ENCODE assay signal across 27 mouse cellular contexts in the genomic region with DNA sequence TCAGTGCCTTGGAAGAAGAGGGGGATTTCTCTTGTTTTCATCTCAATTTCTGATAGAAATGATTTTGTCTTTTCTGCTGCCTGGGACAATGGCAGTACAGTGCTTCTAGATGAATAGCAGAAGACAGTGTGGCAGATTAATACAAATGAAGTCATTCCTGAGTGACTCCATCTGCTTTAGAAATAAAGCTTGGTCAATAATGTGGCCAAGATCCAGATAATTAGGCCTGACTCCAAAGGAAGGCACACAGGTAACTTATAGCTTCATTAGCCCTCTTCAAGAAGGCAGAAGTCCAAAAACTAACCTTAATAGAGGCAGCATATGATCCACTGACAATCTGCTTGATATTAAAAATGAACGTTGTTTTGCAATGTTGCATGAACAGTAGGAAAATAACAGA.
A peak's percentile ranks its signal among the peaks of the same experiment; 100 is the strongest.
DNase-seq lines count a peak whose midpoint lies in the region; ATAC-seq and TF ChIP-seq lines count a peak whose summit lies in the region.
"Had no signal": no experiment of that assay in that cellular context is flagged by ENCODE, and none has a peak within 500 bp of the region (broad histone marks: within the 10 kb centered on the region; RNA-seq: fewer than 3 reads in every experiment).

No protein-coding gene starts in this region.

- ATAC-seq in forebrain, embryonic 14.5 days, result 0 out of 2 replicates have a peak, but pooled peaks have one; percentile 13
- no peak for ATAC-seq in forebrain, embryonic 15.5 days (replicated peaks)
- 0 out of 2 replicates have a peak, but pooled peaks have one; percentile 23 for ATAC-seq in hindbrain, embryonic 15.5 days (ENCODE audit: low FRiP score, low read depth)
- no peak for ATAC-seq in hindbrain, postnatal 0 days
- ATAC-seq: forebrain, embryonic 16.5 days; intestine, postnatal 0 days; Patski had no signal

- no peak overlapping the region for H3K9ac ChIP-seq in forebrain, embryonic 14.5 days (ENCODE audit: low read length)
- H3K9ac ChIP-seq in forebrain, embryonic 15.5 days (replicated peaks), result no peak overlapping the region
- H3K9ac ChIP-seq in hindbrain, embryonic 15.5 days, result no peak overlapping the region
- no peak overlapping the region for H3K9ac ChIP-seq in hindbrain, postnatal 0 days (replicated peaks; ENCODE audit: low read length)
- H3K9ac ChIP-seq: embryonic facial prominence, embryonic 13.5 days; heart, embryonic 12.5 days; heart, embryonic 15.5 days had no signal

- no peaks in the 10 kb centered on the region for H3K36me3 ChIP-seq in forebrain, embryonic 14.5 days (ENCODE audit: control insufficient read depth, insufficient read depth, low read length)
- H3K36me3 ChIP-seq in forebrain, embryonic 15.5 days, result no peaks in the 10 kb centered on the region
- no peaks in the 10 kb centered on the region for H3K36me3 ChIP-seq in hindbrain, embryonic 15.5 days
- no peaks in the 10 kb centered on the region for H3K36me3 ChIP-seq in hindbrain, embryonic 10.5 days
- no peaks in the 10 kb centered on the region for H3K36me3 ChIP-seq in hindbrain, postnatal 0 days (ENCODE audit: insufficient read depth, low read length)
- H3K36me3 ChIP-seq: embryonic facial prominence, embryonic 10.5 days; embryonic facial prominence, embryonic 13.5 days; G1E; heart, embryonic 12.5 days; heart, embryonic 15.5 days had no signal

- no peak for TF ChIP-seq CTCF in hindbrain, postnatal 0 days (IDR thresholded peaks at IDR 0.05; ENCODE audit: low read depth)

- H3K9me3 ChIP-seq in forebrain, embryonic 14.5 days (replicated peaks; ENCODE audit: control insufficient read depth, low read length), result no peaks in the 10 kb centered on the region
- no peaks in the 10 kb centered on the region for H3K9me3 ChIP-seq in forebrain, embryonic 15.5 days
- H3K9me3 ChIP-seq in hindbrain, embryonic 15.5 days, result no peaks in the 10 kb centered on the region
- no peaks in the 10 kb centered on the region for H3K9me3 ChIP-seq in hindbrain, embryonic 10.5 days
- no peaks in the 10 kb centered on the region for H3K9me3 ChIP-seq in hindbrain, postnatal 0 days (ENCODE audit: low read length)
- H3K9me3 ChIP-seq: embryonic facial prominence, embryonic 10.5 days; embryonic facial prominence, embryonic 13.5 days; G1E; heart, embryonic 12.5 days; heart, embryonic 15.5 days had no signal

- no peak overlapping the region for H3K4me2 ChIP-seq in forebrain, embryonic 14.5 days (ENCODE audit: low read length)
- no peak overlapping the region for H3K4me2 ChIP-seq in forebrain, embryonic 15.5 days (replicated peaks)
- no peak overlapping the region for H3K4me2 ChIP-seq in hindbrain, embryonic 15.5 days
- no peak overlapping the region for H3K4me2 ChIP-seq in hindbrain, postnatal 0 days (ENCODE audit: low read depth, low read length)
- H3K4me2 ChIP-seq: embryonic facial prominence, embryonic 13.5 days; heart, embryonic 12.5 days; heart, embryonic 15.5 days had no signal

- WGBS in forebrain, embryonic 14.5 days, result 64% methylated on average over 1 of the region's 1 CpGs
- WGBS in forebrain, embryonic 15.5 days, result 58% methylated on average over 1 of the region's 1 CpGs
- 65% methylated on average over 1 of the region's 1 CpGs for WGBS in hindbrain, embryonic 15.5 days
- 89% methylated on average over 1 of the region's 1 CpGs for WGBS in hindbrain, embryonic 10.5 days
- WGBS in hindbrain, postnatal 0 days, result 81% methylated on average over 1 of the region's 1 CpGs

- H3K27ac ChIP-seq in forebrain, embryonic 14.5 days (ENCODE audit: low read depth, low read length), result no peak overlapping the region
- no peak overlapping the region for H3K27ac ChIP-seq in forebrain, embryonic 15.5 days (replicated peaks)
- no peak overlapping the region for H3K27ac ChIP-seq in hindbrain, embryonic 15.5 days (replicated peaks)
- H3K27ac ChIP-seq in hindbrain, embryonic 10.5 days, result no peak overlapping the region
- no peak overlapping the region for H3K27ac ChIP-seq in hindbrain, postnatal 0 days
- H3K27ac ChIP-seq: embryonic facial prominence, embryonic 10.5 days; embryonic facial prominence, embryonic 13.5 days; heart, embryonic 15.5 days had no signal

- no peaks in the 10 kb centered on the region for H3K27me3 ChIP-seq in forebrain, embryonic 14.5 days (replicated peaks; ENCODE audit: control insufficient read depth, insufficient read depth, low read length)
- no peaks in the 10 kb centered on the region for H3K27me3 ChIP-seq in forebrain, embryonic 15.5 days
- no peaks in the 10 kb centered on the region for H3K27me3 ChIP-seq in hindbrain, embryonic 15.5 days
- no peaks in the 10 kb centered on the region for H3K27me3 ChIP-seq in hindbrain, embryonic 10.5 days (ENCODE audit: insufficient read depth, poor library complexity, severe bottlenecking)
- H3K27me3 ChIP-seq in hindbrain, postnatal 0 days (ENCODE audit: insufficient read depth, low read length), result no peaks in the 10 kb centered on the region
- H3K27me3 ChIP-seq: CH12.LX; embryonic facial prominence, embryonic 13.5 days; heart, embryonic 12.5 days; heart, embryonic 15.5 days; Patski had no signal

- H3K4me3 ChIP-seq in forebrain, embryonic 14.5 days (ENCODE audit: low read depth, low read length), result no peak overlapping the region
- H3K4me3 ChIP-seq in forebrain, embryonic 15.5 days, result no peak overlapping the region
- H3K4me3 ChIP-seq in hindbrain, embryonic 15.5 days, result no peak overlapping the region
- no peak overlapping the region for H3K4me3 ChIP-seq in hindbrain, embryonic 10.5 days
- H3K4me3 ChIP-seq in hindbrain, postnatal 0 days (ENCODE audit: low read length), result no peak overlapping the region
- H3K4me3 ChIP-seq: embryonic facial prominence, embryonic 10.5 days; embryonic facial prominence, embryonic 13.5 days; heart, embryonic 12.5 days; heart, embryonic 15.5 days had no signal

- DNase-seq in forebrain, embryonic 14.5 days (ENCODE audit: low spot score), result peak; percentile 16
- DNase-seq in hindbrain, embryonic 10.5 days (ENCODE audit: low spot score), result no peak
- DNase-seq in fat pad, adult 2 months (ENCODE audit: extremely low read depth, low read depth, low spot score), result peak; percentile 13
- DNase-seq in hindbrain, postnatal 0 days (ENCODE audit: low spot score), result peak; percentile 41
- DNase-seq in lung, postnatal 14 days, result no peak
- DNase-seq: adrenal gland, adult 2 months; adrenal gland, postnatal 14 days; B cell, adult 2 months; cerebellum, adult 11-12 months; cerebellum, adult 9-10 months; cerebellum, postnatal 25 days; gastrocnemius, postnatal 10 days; heart, adult 18-20 months; heart, postnatal 10 days; heart, postnatal 36 days; kidney, adult 2 months had no signal

- H3K4me1 ChIP-seq in forebrain, embryonic 14.5 days (ENCODE audit: control insufficient read depth, insufficient read depth, low read length), result 0 out of 2 replicates have a peak, but pooled peaks cover 2% of the 10 kb centered on the region
- H3K4me1 ChIP-seq in forebrain, embryonic 15.5 days, result peaks cover 7% of the 10 kb centered on the region; the same call in 1 of the 2 replicates
- H3K4me1 ChIP-seq in hindbrain, embryonic 15.5 days (replicated peaks), result no peaks in the 10 kb centered on the region
- no peaks in the 10 kb centered on the region for H3K4me1 ChIP-seq in hindbrain, embryonic 10.5 days (replicated peaks)
- no peaks in the 10 kb centered on the region for H3K4me1 ChIP-seq in hindbrain, postnatal 0 days (ENCODE audit: insufficient read depth, low read length)
- H3K4me1 ChIP-seq: embryonic facial prominence, embryonic 10.5 days; embryonic facial prominence, embryonic 13.5 days; heart, embryonic 12.5 days; heart, embryonic 15.5 days had no signal

Comparison
In these comparisons a context has a peak if more than half of its experiments do, and no peak if none do; other contexts are left out.
1. ATAC-seq: peak in forebrain, embryonic 14.5 days (single experiment) and hindbrain, embryonic 15.5 days (single experiment); none in forebrain, embryonic 15.5 days (single experiment) and hindbrain, postnatal 0 days (single experiment).
2. DNase-seq: peak in forebrain, embryonic 14.5 days (single experiment), fat pad, adult 2 months (single experiment) and hindbrain, postnatal 0 days (single experiment); none in hindbrain, embryonic 10.5 days (single experiment) and lung, postnatal 14 days (single experiment).